Mouse (Mus musculus): ENCODE data around the gene Nup50. TPM values are rescaled to one million over a fixed set of nuclear protein-coding genes. Genes with fewer than 3 reads are reported as not detected.

The Nup50 gene
- polyA plus RNA-seq, 1 experiment from 2014 or later, result 24.2 TPM

DNA sequence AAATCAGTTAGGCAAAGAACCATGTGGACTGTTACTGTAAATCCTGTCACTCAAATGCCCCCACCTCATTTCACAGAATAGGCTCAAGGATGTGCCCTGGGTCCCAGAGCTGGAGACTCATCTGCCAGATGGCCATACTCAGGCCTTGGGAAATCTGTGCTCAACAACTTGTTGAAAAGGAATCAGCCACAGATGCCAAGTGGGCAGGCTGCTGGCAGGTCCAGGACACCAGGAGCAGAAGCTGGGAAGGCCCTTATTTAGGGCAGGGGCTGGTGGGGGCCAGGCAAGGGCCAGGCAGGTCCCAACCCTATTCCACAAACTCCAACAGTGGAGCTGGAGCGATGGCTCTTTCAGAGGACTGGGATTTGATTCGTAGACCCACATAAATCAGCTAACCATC is 39.3 kb downstream of the Nup50 start:
- no peak overlapping the region for H3K27ac ChIP-seq (ENCODE audit: low read length)
- H3K9ac ChIP-seq (ENCODE audit: low read depth, low read length), result no peak overlapping the region
- H3K27me3 ChIP-seq (ENCODE audit: control insufficient read depth, insufficient read depth, low read depth, low read length), result no peaks in the 10 kb centered on the region
- H3K4me1 ChIP-seq (ENCODE audit: control insufficient read depth, insufficient read depth, low read length), result peaks cover 20% of the 10 kb centered on the region
- no peak overlapping the region for H3K4me3 ChIP-seq (ENCODE audit: low read depth, low read length)
- no peak overlapping the region for H3K4me2 ChIP-seq (ENCODE audit: low read length)
- ATAC-seq, result no peak
- 83% methylated on average over 2 of the region's 2 CpGs for WGBS
- H3K36me3 ChIP-seq (ENCODE audit: control insufficient read depth, insufficient read depth, low read length), result no peaks in the 10 kb centered on the region
- no peaks in the 10 kb centered on the region for H3K9me3 ChIP-seq (replicated peaks; ENCODE audit: control insufficient read depth, low read length, poor library complexity, severe bottlenecking)

DNA sequence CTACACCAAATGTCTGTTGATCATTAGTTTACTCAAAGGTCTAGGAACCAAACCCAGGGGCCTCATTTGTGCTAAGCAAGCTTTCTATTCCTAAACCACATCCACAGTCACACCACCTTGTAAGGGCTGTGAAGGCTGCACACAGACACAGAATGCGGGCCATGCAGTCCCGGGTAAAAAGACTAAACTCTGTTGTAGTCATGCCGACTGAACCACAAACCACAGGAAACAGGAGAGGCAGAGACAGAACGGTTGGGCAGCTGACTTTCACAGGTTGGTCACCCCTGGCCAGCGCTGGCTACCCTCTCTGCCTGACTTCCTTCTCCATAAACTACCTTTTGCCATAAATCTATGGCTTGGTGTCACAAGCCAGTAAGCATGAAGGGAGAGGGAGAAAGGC is 41.6 kb downstream of the Nup50 start:
- Histone ChIP-seq H3K9ac (ENCODE audit: low read depth, low read length) (no peak overlapping the region), H3K4me2 (ENCODE audit: low read length) (no peak overlapping the region), H3K27me3 (ENCODE audit: control insufficient read depth, insufficient read depth, low read depth, low read length) (no peaks in the 10 kb centered on the region), H3K4me1 (ENCODE audit: control insufficient read depth, insufficient read depth, low read length) (peaks cover 8% of the 10 kb centered on the region), H3K9me3 (replicated peaks; ENCODE audit: control insufficient read depth, low read length, poor library complexity, severe bottlenecking) (no peaks in the 10 kb centered on the region), H3K4me3 (ENCODE audit: low read depth, low read length) (no peak overlapping the region), H3K27ac (ENCODE audit: low read length) (no peak overlapping the region), H3K36me3 (ENCODE audit: control insufficient read depth, insufficient read depth, low read length) (no peaks in the 10 kb centered on the region; the same call in 1 of the 2 replicates)
- no peak for ATAC-seq
- WGBS, result 88% methylated on average over 5 of the region's 5 CpGs

- no peak for ATAC-seq
- no peak overlapping the region for H3K4me3 ChIP-seq (ENCODE audit: low read depth, low read length)
- no peaks in the 10 kb centered on the region; the same call in 1 of the 2 replicates for H3K36me3 ChIP-seq (ENCODE audit: control insufficient read depth, insufficient read depth, low read length)
- no peak overlapping the region for H3K9ac ChIP-seq (ENCODE audit: low read depth, low read length)
- no peaks in the 10 kb centered on the region for H3K27me3 ChIP-seq (ENCODE audit: control insufficient read depth, insufficient read depth, low read depth, low read length)
- H3K27ac ChIP-seq (ENCODE audit: low read length), result no peak overlapping the region
- H3K9me3 ChIP-seq (replicated peaks; ENCODE audit: control insufficient read depth, low read length, poor library complexity, severe bottlenecking), result no peaks in the 10 kb centered on the region
- peaks cover 3% of the 10 kb centered on the region for H3K4me1 ChIP-seq (ENCODE audit: control insufficient read depth, insufficient read depth, low read length)
- WGBS, result 62% methylated on average over 7 of the region's 7 CpGs
- no peak overlapping the region for H3K4me2 ChIP-seq (ENCODE audit: low read length)
Measured at GRCm38 (mm10) chr15:84965575-84966360, 42.6 kb downstream of the Nup50 start.

DNA sequence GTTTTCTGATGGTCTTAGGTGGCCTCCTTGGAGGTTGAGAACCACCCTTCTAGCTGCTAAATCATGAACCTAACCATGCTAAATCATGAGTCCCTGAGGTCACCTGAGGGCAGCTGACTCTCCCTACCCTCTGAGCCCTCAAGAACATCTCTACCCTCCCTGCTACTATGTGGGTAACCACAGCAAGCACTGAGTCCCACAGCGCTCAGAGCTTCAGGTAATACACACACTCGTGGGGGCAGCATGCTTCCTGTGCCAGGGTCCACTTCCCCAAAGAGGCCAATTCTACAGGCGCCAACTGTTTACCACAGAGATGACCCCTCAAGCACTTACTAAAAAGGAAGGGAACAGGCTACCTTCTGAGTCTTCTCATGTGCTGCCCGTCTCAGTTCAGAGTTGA is 45.3 kb downstream of the Nup50 start:
- H3K9me3 ChIP-seq (replicated peaks; ENCODE audit: control insufficient read depth, low read length, poor library complexity, severe bottlenecking), result no peaks in the 10 kb centered on the region
- H3K4me3 ChIP-seq (ENCODE audit: low read depth, low read length), result no peak overlapping the region
- H3K4me1 ChIP-seq (ENCODE audit: control insufficient read depth, insufficient read depth, low read length), result peaks cover 10% of the 10 kb centered on the region
- no peak overlapping the region for H3K27ac ChIP-seq (ENCODE audit: low read length)
- no peak overlapping the region for H3K4me2 ChIP-seq (ENCODE audit: low read length)
- H3K9ac ChIP-seq (ENCODE audit: low read depth, low read length), result no peak overlapping the region
- H3K27me3 ChIP-seq (ENCODE audit: control insufficient read depth, insufficient read depth, low read depth, low read length), result no peaks in the 10 kb centered on the region
- no peak for ATAC-seq
- 91% methylated on average over 4 of the region's 4 CpGs for WGBS
- H3K36me3 ChIP-seq (ENCODE audit: control insufficient read depth, insufficient read depth, low read length), result no peaks in the 10 kb centered on the region; the same call in 1 of the 2 replicates

DNA sequence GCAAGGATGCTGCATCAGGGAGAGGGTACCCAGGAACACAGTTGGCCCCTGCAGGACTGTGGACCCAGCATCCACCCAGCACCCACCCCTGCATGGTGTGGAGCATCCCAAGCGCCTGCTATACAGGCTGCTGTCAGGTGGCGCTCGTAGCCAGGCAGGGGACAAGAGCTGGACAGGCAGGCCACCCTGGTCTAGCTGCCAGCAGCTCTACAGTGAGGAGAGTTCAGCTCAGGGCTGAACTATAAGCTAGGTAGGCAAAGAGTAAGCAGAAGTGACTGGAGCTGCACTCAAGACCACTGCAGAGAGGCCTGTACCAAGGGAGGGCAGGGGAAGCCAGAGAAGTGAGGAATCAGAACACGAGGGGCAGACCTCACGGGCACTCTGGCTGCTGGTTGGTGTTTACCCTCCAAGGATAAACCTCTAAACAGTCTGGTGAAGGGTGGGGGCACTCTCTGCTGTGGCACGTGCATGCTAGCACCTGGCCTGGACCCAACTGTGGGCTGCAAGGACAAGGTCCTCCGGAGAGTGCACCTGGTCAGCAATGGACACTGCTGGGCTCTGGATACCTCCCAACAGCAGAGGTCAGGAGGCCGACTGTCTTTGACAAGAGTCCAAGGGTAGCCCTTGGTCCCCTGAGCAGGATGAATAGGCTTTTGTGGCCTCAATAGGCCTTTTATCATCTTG is 49.8 kb downstream of the Nup50 start:
- Histone ChIP-seq H3K36me3 (ENCODE audit: control insufficient read depth, insufficient read depth, low read length) (no peaks in the 10 kb centered on the region; the same call in 1 of the 2 replicates), H3K9me3 (replicated peaks; ENCODE audit: control insufficient read depth, low read length, poor library complexity, severe bottlenecking) (no peaks in the 10 kb centered on the region), H3K4me1 (ENCODE audit: control insufficient read depth, insufficient read depth, low read length) (peaks cover 17% of the 10 kb centered on the region), H3K9ac (ENCODE audit: low read depth, low read length) (peak overlapping the region; percentile 30; the same call in 1 of the 2 replicates), H3K27ac (ENCODE audit: low read length) (no peak overlapping the region), H3K4me2 (ENCODE audit: low read length) (no peak overlapping the region), H3K4me3 (ENCODE audit: low read depth, low read length) (no peak overlapping the region), H3K27me3 (ENCODE audit: control insufficient read depth, insufficient read depth, low read depth, low read length) (no peaks in the 10 kb centered on the region)
- 48% methylated on average over 8 of the region's 8 CpGs for WGBS
- ATAC-seq, result 0 out of 2 replicates have a peak, but pooled peaks have one; percentile 60

DNA sequence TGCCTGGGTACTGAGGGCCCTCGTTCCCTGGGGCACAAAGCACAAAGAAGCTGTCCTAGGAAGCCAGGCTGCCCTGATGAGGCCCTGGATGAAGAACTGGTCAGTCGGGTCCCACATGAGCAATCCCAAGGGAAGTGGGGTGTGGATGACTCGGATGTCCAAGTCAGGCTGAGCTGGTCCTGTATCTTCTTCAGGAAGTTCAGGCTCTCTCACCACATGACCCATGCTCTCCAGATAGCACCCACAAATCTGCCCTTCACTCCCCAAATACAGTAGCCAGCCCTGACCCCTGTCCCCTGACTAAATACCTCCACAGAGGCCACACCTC is 50.3 kb downstream of the Nup50 start:
- Histone ChIP-seq H3K27ac (ENCODE audit: low read length) (no peak overlapping the region), H3K9me3 (replicated peaks; ENCODE audit: control insufficient read depth, low read length, poor library complexity, severe bottlenecking) (no peaks in the 10 kb centered on the region), H3K36me3 (ENCODE audit: control insufficient read depth, insufficient read depth, low read length) (no peaks in the 10 kb centered on the region; the same call in 1 of the 2 replicates), H3K4me1 (ENCODE audit: control insufficient read depth, insufficient read depth, low read length) (peaks cover 17% of the 10 kb centered on the region), H3K27me3 (ENCODE audit: control insufficient read depth, insufficient read depth, low read depth, low read length) (no peaks in the 10 kb centered on the region), H3K9ac (ENCODE audit: low read depth, low read length) (no peak overlapping the region), H3K4me2 (ENCODE audit: low read length) (no peak overlapping the region), H3K4me3 (ENCODE audit: low read depth, low read length) (no peak overlapping the region)
- WGBS, result 19% methylated on average over 3 of the region's 3 CpGs
- ATAC-seq, result no peak

DNA sequence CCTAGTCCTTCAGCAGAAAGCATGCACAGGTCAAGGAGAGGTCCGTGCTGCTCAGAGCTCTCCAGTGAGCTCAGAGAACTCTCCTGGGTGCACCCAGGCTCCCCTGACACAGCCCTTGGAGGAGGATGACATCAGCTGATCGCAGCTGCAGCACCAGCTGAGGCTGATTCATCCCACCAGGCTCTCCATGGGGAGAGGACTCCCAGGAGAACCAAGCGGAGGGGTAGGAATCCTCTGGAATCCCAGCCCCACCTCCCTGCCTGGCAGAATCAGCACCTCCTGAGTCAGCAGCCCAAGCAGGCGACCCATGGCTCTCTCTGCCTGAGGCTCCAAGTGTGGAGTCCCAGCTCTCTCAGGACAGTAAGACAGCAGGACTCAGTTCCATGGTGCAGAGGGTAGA is 52.5 kb downstream of the Nup50 start:
- H3K4me2 ChIP-seq (ENCODE audit: low read length), result no peak overlapping the region
- no peak overlapping the region for H3K4me3 ChIP-seq (ENCODE audit: low read depth, low read length)
- no peaks in the 10 kb centered on the region for H3K27me3 ChIP-seq (ENCODE audit: control insufficient read depth, insufficient read depth, low read depth, low read length)
- WGBS, result 38% methylated on average over 4 of the region's 4 CpGs
- no peaks in the 10 kb centered on the region for H3K36me3 ChIP-seq (ENCODE audit: control insufficient read depth, insufficient read depth, low read length)
- no peak overlapping the region for H3K27ac ChIP-seq (ENCODE audit: low read length)
- no peak overlapping the region for H3K9ac ChIP-seq (ENCODE audit: low read depth, low read length)
- no peak for ATAC-seq
- no peaks in the 10 kb centered on the region for H3K9me3 ChIP-seq (replicated peaks; ENCODE audit: control insufficient read depth, low read length, poor library complexity, severe bottlenecking)
- H3K4me1 ChIP-seq (ENCODE audit: control insufficient read depth, insufficient read depth, low read length), result peaks cover 17% of the 10 kb centered on the region

- no peak overlapping the region for H3K4me3 ChIP-seq (ENCODE audit: low read depth, low read length)
- no peaks in the 10 kb centered on the region for H3K9me3 ChIP-seq (replicated peaks; ENCODE audit: control insufficient read depth, low read length, poor library complexity, severe bottlenecking)
- 86% methylated on average over 9 of the region's 9 CpGs for WGBS
- H3K27me3 ChIP-seq (ENCODE audit: control insufficient read depth, insufficient read depth, low read depth, low read length), result no peaks in the 10 kb centered on the region
- no peak overlapping the region for H3K27ac ChIP-seq (ENCODE audit: low read length)
- no peak overlapping the region for H3K9ac ChIP-seq (ENCODE audit: low read depth, low read length)
- peaks cover 21% of the 10 kb centered on the region for H3K4me1 ChIP-seq (ENCODE audit: control insufficient read depth, insufficient read depth, low read length)
- ATAC-seq, result no peak
- H3K36me3 ChIP-seq (ENCODE audit: control insufficient read depth, insufficient read depth, low read length), result no peaks in the 10 kb centered on the region
- H3K4me2 ChIP-seq (ENCODE audit: low read length), result no peak overlapping the region
Measured at GRCm38 (mm10) chr15:84981609-84982313, 58.5 kb downstream of the Nup50 start.

- H3K36me3 ChIP-seq (ENCODE audit: control insufficient read depth, insufficient read depth, low read length), result no peaks in the 10 kb centered on the region
- H3K9me3 ChIP-seq (replicated peaks; ENCODE audit: control insufficient read depth, low read length, poor library complexity, severe bottlenecking), result no peaks in the 10 kb centered on the region
- H3K27me3 ChIP-seq (ENCODE audit: control insufficient read depth, insufficient read depth, low read depth, low read length), result no peaks in the 10 kb centered on the region
- no peak overlapping the region for H3K9ac ChIP-seq (ENCODE audit: low read depth, low read length)
- WGBS, result 90% methylated on average over 3 of the region's 3 CpGs
- H3K4me2 ChIP-seq (ENCODE audit: low read length), result no peak overlapping the region
- no peak overlapping the region for H3K4me3 ChIP-seq (ENCODE audit: low read depth, low read length)
- ATAC-seq, result no peak
- peaks cover 21% of the 10 kb centered on the region for H3K4me1 ChIP-seq (ENCODE audit: control insufficient read depth, insufficient read depth, low read length)
- no peak overlapping the region for H3K27ac ChIP-seq (ENCODE audit: low read length)
Measured at GRCm38 (mm10) chr15:84982888-84983287, 59.7 kb downstream of the Nup50 start.

Measured in midbrain, embryonic 16.5 days (tissue).